Mouse (Mus musculus): Measurements from ENCODE around the gene Mbd6.
"Not testable (repeated sequence)": the region's sequence is repeated elsewhere in the genome, so short reads cannot be mapped to it uniquely, and the experiment has no call there.

Mbd6 gene

DNA sequence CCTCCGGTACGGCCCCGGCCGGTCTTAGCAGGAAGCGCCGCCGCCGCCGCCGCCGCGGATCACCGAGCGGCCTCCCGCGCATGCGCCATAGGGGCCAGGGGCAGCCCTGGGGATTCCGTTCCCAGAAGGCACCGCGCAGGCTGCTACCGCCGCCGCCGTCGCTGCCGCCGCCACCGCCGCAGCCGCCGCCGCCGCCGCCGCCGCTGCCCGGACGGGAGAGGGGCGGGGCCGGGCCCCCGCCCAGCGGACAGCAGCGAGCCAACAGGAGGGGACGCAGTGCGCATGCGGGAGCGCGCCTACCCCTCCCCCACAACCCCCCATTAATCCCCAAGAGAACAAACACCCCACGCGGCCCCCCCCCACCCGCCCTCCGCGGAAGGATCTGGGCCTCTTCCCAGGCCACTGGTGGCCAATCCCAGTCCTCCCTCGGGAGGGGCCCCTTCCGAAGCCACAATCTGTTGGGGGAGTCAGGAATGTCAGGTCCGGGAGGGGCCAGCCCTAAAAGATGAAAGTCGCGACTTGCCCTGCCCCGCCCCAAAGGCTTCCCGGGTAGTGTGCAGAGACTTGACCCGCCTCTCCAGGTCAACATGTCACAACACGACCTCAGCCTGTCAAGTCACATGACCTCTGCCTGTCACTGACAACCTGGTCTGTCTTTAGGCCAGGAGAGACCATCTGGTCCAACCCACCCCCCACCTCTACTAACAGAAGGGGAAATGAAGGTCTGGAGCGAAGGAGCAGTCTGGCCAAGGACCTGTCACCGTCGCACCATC lies at the start of gene Mbd6:
Mbd6 (minus strand) TSS at position 219 of the 773 bp plus-strand sequence.
- peak; percentile 87 for DNase-seq

GRCm38 (mm10) chr10:127337536-127338099 lies 48.8 kb upstream of the Mbd6 start:
- no peak for DNase-seq

GRCm38 (mm10) chr10:127336952-127337351 lies 48.1 kb upstream of the Mbd6 start:
- DNase-seq = no peak

- no peak for DNase-seq
Measured at GRCm38 (mm10) chr10:127335271-127335670, 46.5 kb upstream of the Mbd6 start.

- no peak for DNase-seq
Measured at GRCm38 (mm10) chr10:127333152-127333551, 44.3 kb upstream of the Mbd6 start.

DNA sequence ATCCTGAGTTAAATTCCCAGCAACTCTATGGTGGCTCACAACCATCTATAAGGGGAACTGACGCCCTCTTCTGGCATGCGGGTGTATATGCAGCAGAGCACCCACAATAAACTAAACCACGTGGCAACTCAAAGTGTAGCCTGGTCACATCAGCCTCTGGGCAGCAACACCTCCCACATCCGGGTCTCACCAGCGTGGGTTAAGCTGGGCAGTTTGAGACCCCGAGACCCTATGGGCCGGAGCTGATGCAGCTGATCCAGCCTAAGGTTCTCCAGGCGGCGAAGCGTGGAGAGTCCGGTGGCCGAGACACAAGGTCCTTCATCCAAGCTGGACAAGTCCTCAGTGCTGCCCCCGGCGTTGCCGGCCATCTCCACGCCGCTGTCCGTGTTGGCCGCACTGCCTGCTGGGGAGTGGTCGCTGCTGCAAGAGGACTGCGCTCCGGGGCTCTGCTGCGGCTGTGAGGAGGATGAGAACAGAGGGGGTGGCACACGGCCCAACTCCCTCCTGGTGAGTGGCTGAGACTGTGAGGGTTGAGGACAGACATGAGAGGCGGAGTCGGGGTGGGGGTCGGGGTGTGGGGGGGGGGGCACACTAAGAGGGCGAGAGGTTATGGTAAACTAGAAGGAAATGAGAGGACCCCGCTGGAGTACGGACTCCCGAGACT lies 43.5 kb upstream of the Mbd6 start:
- no peak for DNase-seq

GRCm38 (mm10) chr10:127330212-127330611 lies 41.4 kb upstream of the Mbd6 start:
- DNase-seq = no peak

DNA sequence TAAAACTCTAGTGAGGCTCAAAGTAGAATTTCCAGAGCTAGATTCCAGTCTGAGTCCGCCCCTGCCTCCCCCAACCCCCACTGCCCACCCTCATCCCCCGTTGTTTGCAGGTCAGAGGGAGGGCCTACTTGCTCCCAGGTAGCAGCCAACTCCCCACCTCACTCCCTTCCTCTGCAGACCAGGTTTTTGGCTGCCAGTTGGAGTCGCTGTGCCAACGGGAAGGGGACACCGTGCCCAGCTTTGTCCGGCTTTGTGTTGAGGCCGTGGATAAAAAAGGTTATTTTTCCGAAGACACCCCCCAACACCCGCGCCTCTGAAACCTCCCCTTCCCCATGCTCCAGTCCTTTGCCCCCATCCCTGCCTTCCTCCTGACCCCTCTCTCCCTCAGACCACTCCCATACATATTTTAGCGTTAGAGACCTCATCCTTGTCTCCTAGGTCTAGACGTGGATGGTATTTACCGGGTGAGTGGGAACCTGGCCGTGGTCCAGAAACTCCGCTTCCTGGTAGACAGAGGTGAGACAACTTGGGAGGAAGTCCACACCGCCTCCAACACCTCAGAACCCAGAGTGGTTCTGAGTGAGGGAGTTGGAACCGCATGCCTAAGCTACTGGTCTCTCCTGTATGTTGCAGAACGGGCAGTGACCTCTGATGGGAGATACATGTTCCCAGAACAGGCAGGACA lies 38.8 kb upstream of the Mbd6 start:
- no peak for DNase-seq

DNA sequence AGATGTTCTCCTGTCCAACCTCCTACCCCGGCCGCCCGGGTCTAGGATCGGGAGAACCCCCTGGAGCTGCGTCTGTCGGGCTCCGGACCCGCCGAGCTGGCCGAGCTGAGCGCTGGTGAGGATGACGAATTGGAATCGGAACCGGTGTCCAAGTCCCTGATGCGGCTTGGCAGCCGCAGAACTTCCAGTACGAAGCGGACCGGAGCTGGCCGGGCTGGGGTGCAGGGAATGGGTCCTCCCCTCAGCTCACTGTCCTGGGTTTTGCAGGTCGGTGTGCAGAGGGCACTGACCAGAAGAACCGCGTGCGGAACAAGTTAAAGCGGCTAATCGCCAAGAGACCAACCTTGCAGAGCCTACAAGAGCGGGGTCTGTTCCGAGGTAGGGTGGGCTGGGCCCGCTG lies 38.0 kb upstream of the Mbd6 start:
- DNase-seq = no peak

GRCm38 (mm10) chr10:127326017-127326801 lies 37.4 kb upstream of the Mbd6 start:
- no peak for DNase-seq

DNA sequence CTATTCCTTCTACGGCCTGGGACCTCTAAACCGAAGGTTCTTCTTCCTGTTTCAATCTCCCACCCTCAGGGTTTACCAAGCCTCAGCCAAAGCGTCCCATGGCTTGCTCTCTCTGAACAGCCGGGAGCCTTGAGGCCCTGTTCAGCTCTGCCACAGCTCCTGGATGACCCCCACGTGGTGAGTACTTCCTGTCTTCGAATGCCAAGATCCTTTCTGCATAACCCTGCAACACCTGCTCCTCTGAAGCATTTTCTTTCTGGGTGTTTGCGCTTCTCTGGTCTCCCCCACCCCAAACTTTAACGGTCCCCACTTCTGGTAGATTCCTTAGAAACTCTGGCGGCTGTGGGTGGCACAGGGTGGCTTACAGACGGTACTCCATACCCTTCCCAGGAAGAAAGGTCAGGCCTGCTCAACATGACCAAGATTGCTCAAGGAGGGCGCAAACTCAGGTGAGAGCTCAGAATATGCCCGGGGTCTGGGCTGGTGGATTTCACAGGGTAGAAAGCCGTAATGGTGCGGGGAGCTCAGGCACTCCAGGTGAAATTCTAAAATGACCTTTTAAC lies 36.7 kb upstream of the Mbd6 start:
- DNase-seq = no peak

DNA sequence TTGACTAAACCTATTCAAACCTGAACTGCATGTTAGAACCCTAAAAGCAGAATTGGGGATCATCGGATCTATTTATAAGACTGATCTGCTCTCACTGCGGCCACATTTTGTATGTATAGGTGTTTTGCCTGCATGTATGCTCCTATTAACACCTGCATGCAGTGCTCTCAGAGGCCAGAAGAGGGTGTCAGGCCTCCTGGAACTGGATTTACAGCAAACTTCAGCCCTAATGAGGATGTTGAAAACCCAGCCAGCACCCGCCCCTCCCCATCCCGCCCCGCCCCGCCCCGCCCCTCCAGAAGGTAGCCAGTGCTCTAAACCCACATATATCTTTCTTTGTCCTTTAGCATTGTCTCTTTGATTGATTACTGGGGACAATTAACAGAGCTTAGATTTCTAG lies 35.7 kb upstream of the Mbd6 start:
- no peak for DNase-seq

DNA sequence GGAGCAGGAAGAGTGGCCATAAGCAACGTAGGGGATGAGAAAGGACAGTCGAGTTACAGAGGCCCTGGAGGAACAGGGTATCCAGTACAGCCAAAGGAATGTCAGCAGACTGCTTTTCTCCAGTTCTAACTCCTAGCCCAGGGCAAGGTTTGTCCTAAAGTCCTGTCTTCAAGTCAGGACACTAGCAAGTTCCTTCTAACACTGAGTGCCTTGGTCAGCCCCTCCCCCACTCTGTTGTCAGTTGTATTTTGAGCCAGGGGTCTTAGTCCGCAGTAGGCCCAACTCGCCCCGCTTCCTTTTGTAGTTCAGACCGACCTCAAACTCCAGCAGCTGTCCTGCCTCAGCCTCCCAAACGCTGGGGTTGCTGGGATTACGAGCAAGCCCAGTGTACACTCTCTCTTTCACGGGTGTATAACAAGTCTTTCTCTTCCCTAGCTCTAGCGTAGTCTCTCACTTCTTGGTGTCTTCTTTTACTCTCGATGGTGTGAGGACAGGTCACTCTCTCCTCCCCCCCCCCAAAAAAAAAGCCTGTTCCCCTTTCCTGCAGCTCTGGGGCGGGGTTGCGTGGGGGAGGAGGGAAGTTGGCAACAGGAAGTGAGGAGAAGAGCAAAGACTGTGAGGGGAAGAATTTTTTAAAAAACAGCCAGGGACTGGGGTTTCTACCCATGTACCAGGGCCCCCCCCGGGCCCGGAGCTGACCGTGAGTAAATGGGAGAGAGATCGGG lies 34.5 kb upstream of the Mbd6 start:
- no peak for DNase-seq

DNA sequence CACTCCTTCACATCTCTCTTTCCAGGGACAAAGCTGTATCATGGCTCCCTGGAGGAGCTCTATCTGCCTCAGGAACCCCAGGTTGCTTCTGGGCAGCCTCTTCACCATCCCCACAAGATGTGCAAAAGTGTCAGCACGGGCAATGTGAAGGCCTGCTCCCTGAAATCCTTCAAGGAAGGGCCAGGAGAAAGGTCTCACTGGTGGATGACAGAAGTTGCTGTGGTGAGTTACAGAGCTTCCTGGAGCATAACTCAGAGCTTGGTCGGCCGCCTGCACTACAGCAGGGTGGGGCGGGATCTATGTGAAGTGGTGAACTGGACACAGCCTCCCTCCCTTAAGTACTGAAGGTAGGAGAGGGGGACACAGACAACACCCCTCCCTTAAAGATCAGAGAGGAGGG lies 33.9 kb upstream of the Mbd6 start:
- no peak for DNase-seq

DNA sequence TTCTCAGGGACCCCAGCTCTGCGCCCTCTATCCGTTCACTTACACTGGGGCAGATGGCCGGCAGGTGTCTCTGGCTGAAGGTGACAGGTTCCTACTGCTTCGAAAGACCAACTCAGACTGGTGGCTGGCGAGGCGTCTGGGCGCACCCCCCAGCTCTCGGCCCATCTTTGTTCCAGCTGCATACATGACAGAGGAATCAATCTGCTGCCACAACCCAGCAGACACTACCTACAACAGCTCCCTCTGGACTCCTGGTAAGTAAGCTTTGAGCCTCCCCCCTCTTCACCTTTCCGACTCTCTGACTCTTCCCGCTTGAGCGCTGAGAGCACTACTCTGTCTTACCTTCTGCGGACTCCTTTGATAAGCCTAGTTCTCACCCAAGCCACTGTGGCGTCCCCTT lies 33.4 kb upstream of the Mbd6 start:
- no peak for DNase-seq

DNA sequence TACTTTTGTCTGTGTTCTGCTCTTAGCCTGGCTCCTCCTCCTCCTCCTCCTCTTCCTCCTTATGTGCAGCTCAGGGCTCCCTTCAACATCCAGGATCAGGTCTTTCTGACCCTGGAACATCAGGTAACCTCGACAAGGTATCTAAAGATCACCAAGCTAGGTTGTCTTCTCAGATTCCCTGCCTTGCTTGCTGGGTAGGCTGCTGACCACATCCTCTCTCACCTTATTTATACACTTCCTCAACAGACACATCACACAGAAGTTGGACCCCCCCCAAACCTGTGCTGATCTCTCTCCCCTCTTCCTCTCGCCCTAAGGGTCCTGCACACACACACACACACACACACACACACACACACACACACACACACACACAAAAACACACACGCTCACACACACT lies 32.8 kb upstream of the Mbd6 start, which contains the start of gene Arhgap9:
Arhgap9 (plus strand) TSS at position 344 of the 400 bp plus-strand sequence.
- DNase-seq = no peak

GRCm38 (mm10) chr10:127319969-127320368 lies 31.2 kb upstream of the Mbd6 start:
- no peak for DNase-seq

- DNase-seq = no peak
Measured at GRCm38 (mm10) chr10:127318009-127318408, 29.2 kb upstream of the Mbd6 start.

DNA sequence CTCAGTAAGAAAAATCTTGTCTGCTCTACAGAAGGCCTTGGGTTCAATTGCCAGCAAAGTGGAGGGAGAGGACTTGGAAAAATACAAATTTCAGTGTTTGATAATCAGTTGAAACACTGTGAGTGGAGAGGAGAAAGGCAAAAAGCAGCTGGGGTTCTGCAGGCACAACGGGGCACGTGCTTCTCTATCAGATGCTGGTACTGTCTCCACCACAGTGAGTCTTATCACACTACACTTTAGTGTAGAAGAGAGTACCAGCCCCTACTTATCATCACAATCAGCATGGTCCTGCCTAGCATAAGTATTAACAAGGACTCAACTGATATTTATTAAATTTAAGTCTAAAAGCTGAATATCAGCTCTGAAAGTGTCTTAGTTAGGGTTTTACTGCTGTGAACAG lies 28.5 kb upstream of the Mbd6 start:
- no peak for DNase-seq

GRCm38 (mm10) chr10:127314950-127315349 lies 26.1 kb upstream of the Mbd6 start:
- DNase-seq = not testable (repeated sequence)

DNA sequence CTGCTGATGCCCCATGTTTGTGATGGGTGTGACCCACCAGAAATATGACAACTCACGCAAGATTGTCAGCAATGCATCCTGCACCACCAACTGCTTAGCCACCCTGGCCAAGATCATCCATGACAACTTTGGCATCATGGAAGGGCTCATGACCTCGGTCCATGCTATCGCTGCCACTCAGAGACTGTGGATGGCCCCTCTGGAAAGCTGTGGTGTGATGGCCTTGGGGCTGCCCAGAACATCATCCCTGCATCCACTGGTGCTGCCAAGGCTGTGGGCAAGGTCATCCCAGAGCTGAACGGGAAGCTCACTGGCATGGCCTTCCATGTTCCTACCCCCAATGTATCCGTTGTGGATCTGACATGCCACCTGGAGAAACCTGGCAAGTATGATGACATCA lies 24.7 kb upstream of the Mbd6 start:
- not testable (repeated sequence) for DNase-seq

DNA sequence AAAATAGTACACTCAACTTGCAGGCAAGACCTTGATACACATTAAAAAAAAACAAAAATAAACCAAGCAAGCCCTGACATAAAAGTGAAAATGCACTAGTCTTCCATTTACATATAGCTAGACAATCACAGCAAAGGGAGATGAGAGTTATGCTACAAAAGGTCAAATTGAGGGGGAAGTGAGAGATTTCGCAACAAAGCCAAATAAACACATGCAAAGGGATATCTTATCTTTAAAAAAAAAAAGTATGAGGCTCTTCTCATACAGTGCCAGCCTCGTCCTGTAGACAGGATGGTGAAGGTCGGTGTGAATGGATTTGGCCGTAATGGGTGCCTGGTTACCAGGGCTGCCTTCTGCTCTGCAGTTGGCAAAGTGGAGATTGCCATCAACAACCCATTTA lies 24.0 kb upstream of the Mbd6 start:
- no peak for DNase-seq
